Mouse (Mus musculus) lung, postnatal 14 days (tissue): Measurements from ENCODE around the gene Gm10638.

Experiments
- DNase-seq: peaks from one replicate; pipeline ENCODE4 v3.0.0; 2021

The Gm10638 gene

DNA sequence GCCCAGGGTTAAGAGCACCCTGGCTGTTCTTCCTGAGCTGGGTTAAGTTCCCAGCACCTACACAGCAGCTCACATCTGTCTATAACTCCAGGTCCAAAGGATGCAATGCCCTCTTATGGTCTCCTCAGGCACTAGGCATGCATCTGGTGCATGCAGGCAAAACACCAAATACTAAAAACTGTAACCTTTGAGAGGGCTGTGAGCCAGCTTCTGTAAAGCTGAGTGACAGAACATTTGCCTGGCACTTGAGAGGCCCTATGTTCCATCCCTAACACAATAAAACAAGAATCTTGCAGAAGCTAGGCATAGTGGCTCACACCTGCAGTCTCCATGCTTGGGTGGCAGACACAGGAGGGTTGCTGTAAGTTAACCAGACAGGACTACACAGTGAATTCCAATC, 3.9 kb upstream of the Gm10638 start:
- no peak for DNase-seq

DNA sequence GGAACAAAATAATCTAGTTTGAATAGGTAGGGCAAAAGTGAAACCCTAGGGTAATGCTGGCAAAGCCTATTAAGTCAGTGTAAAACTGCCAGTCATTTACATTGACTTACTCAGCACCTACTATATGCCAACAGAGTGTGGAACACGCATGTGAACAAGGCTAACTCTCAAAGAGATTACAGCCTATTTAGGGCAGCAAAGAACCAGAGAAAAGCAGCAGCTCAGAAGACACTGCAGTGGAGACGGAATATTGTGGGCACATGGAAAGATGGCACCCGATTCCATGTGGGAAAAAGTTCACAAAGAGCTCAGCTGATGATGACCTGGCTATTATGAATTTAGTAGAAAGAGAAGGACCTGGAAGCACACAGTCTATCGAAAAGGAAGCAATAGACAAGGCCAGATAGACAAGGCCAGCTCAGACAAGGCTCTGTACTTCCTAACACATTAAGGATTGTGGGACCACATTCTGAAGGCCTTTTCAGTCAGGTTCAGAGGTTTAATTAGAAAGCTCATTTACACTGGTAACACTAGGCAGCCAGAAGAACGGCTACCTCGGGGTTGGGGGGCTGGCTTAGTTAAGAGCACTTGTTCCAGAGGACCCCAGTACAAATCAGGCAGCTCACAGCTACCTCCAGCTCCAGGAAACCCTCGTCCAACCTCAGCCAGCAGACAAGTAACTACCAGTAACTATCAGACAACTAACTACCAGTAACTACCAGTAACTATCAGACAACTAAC, 2.7 kb upstream of the Gm10638 start:
- no peak for DNase-seq

DNA sequence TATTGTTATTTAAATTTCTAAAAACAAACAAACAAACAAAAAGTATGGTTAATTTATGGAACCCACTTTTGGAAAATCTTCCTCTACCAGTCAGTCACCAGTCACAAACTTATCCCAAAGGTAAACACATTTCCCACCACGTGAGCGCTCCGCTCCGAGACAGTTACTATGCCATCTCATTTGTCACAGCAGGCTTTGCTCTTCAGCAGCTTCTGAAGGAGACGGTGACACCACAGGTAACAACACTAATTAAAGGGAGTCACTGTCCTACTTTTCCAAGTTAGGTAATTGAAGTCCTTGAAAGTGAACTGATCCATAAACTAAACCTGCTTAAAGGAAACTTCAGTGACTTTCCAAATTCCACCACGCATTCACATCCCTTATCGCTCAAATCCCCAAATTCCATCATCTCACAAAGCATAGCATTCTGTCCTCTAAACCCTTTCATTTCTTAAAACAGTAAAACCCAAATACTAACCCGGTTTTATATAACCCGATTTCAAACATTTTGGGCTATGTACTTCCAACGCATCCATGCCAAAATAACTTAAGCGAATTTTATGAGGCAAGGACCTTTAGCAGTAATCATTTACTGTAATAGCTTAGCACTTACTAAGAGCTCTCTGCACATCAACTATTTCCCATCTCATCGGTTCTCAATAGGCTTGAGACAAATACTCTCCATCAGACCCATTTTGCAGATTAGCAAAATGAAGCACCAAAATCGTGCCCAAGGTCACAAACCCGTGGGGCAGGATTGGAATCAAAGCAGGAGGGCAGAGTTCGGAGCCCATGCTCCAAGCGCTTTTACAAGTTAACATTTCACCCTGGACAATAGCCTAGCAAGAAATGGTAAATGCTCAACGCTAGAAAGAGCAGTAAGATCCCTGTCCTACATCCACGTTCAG, 932 bp upstream of the Gm10638 start:
- DNase-seq = no peak

DNA sequence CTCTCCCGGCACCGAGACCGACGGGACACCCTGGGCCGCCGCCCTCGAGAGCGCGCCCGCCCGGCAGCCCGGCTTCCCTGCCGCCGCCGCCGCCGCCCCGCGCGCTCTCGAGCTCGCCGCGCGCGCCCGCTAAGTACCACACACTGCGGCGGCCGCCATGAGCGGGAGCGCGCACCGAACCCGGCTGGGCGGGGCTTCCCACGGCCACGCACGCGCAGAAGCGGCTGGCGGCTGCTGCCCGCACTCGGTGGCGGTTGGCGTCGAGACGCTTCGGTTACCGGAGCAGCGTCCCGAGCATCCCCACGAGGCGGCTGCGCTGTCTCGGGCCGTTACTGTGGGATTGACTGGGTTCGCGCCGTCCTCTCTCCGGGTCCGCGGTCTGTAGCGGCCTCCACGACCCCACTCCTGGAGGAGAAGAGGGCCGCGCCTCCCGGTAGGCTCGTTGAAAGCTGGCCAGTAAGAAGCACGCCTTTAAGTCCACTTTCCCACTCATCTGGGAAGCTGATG, 489 bp downstream of the Gm10638 start:
- peak; percentile 97 for DNase-seq

DNA sequence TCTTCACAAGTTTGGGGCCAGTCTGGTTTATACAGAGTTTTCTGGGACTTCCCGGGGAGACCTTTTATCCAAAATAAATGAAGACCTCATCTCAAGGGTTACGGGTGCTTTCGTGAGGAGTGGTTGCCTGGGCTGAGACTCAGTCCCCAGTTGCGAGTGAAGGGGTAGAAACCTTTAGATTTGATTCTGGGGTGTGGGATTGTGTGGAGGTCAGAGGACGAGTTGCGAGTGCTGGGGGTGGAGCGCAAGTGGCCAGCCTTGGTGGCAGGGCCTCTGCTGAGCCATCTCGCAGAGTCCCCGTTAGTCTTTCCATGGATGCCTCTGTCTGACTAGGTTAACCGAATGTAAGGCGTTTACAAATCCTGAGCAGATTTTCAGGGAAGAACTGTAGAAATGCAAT, 1.0 kb downstream of the Gm10638 start:
- no peak for DNase-seq

DNA sequence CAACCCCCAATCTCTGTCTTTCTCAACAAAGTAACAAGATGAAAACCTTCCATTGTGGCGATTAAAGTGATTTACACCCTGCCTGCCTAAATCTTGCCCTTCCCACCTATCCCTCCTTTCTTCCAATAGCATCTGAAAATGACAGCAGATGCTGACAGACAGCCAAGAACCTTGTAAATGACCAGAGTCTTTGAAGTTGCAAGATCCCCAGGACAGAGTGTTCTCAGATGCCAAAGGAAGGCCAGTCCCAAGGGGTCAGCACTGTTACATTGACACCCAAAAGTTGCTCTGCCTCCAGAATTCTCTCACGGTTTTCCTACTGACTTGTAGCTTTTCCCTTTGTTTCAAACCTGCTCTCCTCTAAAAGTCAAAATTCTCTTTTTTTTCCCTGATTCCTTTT, 4.3 kb downstream of the Gm10638 start:
- no peak for DNase-seq

DNA sequence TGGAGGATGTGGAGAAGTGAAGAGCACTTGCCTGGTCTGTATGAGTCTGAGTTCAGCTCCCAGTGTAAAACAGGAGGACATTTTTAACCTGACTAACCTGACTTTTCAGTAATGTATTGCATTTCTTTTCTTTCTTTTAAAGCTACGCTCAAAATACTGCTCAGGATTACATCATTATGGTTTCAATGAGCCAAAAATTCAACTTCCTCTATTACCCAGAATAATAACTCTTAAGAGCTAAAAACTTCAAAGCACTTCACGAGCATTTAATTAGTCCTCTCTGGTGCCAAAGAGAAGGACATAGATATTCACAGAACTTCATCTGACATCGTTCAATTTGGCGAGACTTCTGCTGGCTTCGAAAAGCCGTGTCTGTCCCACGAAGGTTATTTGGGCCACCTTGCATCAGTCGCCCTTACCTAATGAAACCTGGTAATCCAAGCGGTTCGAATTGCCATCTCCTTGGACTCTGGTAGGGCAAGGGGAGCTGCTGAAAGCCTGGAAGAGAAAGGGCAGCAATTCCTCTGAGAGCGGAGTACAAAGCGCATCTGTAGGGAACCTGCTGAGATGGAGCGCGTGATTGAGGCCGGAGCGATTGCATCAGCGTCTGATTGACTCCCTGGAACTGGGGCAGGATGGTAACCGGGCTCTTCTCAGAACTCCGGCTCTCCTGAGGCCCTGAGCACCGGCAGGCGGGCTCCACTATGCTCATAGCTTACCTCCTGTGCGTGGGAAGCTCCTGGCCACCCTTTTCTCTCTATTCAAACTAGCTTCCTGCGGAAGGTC, 11.6 kb downstream of the Gm10638 start:
- DNase-seq = peak; percentile 52

DNA sequence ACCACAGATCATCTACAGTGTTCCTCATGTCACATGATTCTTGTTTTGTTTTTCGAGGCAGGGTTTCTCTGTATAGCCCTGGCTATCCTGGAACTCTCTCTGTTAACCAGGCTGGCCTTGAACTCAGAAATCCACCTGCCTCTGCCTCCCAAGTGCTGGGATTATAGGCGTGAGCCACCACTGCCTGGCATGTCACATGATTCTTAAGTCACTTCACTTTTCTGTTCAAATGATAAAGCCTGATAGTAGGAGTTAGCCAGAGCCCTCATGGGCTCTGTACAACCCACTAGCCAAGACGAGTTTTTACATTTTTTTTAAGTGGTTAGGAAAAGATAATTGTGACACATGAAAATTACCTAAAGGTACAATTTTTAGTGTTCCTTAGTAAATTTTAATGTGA, 13.2 kb downstream of the Gm10638 start:
- DNase-seq = no peak

DNA sequence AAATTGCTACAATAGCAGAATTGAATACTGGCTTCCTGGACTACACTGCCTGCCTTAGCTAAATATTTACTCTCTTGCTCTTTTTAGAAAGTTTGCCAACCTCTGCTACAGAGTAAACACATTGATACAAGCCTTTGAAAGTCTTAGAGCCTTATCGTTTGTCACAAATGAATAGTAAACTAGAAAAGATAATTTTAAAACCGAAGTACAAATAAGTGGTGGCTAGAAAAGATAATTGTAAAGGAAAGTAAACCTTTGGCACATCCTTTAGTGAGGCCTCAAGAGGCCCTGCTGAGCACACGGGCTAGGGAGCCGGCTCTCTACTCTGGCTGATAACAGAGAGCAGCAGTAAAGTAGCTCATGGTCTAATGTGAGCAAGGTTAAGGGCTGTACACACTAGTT, 13.6 kb downstream of the Gm10638 start:
- DNase-seq = no peak

DNA sequence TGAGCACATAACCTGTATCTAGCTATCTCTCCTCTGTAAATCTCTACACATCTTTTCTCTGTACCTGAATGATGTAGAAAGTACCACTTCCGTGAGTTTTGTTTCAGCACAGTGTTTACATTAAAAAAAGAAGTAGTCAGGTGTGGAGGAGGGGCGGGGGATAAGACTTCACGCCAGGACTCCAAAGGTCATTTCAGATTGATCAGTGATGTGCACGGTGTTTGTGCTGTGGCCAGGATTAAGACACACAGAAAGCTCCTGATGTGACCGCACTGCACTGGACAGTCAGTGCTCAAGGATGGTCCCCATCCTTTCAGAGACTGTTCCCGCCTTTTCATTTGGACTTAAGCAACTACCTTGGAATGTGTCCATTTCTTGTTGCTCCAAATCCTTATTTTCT, 15.2 kb downstream of the Gm10638 start:
- DNase-seq = no peak

DNA sequence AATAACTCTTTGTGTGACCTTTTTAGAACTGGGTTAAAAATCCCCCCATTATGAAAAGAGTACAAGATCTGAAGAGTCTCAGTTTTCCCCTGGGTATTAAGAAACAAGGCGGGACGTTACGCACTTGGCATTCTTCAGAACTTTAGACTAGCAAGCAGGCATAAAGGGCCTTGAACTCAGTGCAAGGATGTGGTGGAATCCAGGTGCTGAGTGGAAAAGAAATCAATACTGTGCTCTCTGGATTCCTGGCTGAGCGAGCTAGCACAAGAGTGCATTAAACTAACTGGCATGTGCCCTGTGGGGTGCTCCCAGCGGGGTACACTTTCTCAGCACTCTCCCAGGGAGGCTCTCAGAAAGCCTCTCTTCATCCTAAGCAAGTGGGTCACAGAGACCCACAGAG, 17.3 kb downstream of the Gm10638 start:
- no peak for DNase-seq

DNA sequence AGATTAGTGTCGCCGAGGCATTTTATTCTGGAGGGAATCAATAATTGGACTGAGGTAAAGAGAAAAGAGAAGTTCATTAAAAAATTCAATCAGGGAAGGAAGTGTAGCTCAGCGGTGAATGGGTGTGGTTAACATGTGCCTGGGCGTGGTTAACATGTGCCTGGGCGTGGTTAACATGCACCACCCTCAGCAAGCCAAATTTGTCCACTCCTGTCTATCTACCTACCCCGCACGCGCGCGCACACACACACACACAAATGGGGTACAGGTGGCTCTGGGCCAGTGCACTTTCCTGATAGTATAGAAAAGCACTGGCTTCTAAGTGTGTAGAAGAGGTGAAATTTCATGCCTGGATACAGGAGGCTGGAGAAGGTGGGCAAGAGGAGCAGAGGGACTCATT, 19.7 kb downstream of the Gm10638 start:
- DNase-seq = no peak

DNA sequence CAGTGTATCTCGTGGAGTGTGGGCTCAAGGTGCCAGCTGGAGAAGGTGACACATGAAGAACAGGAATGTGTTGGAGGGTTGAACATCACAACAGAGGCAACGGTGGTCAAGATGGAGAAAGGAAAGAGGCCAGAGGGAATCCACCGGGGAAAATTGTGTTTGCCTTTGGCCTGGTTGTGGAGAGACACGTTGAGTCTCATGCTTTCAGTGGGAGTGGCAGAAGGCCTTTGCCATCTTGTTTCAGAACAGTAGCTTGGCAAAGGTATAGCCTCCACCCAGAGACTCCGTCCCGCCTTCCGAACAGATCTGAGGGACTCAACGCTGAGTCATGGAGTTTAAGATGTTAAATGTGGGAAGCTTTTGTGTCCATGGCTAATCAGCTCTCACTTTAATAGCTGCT, 20.2 kb downstream of the Gm10638 start:
- no peak for DNase-seq

DNA sequence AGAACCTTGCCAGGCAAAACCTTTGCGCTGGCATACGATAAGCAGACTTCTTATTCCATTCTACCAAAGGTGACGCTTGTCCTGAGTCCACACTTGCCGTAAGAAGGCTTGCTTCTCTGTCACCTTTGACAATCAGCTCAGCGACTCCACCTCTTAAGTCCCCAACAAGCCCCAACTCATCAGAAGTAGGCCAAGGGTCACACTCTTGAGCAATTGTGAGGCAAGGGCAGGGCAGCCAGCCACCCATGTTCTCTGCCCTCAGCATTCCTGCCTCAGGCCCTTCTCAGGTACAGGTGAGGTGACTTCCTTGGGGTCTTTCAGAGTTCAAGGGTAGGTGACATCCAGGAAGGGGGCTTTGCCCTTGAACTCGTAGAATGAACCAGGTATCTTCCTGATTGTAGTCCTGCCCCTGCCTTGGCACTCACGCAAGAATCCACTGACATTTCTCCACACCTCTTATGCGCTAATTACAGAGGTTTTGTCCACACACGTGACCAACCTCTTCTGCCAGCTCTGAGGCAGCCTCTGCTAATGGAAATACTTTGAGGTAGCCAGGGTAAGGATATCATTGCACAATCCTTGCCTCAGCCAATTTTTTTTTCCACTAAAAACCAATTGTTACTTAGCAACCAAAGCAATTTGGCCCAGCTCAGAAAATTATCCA, 21.2 kb downstream of the Gm10638 start:
- peak; percentile 65 for DNase-seq

DNA sequence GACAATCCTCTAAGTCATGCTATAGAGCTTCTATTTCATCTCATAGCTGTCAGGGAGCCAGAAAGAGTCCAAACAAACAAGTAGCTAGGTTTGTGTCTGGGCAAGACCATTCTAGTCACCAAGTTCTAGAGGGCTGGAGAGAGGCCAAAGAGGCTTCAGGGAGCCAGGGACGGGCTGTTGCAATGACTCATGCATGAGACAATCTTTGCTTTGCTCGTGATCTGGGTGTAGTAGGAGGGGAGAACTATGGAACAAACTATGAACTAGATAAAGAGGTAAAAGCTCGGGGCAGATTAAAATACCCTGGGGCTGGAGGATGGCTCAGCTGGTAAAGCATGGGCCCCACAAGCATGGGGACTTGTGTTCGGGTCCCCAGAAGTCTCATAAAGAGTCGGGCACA, 23.0 kb downstream of the Gm10638 start:
- DNase-seq = peak; percentile 75

DNA sequence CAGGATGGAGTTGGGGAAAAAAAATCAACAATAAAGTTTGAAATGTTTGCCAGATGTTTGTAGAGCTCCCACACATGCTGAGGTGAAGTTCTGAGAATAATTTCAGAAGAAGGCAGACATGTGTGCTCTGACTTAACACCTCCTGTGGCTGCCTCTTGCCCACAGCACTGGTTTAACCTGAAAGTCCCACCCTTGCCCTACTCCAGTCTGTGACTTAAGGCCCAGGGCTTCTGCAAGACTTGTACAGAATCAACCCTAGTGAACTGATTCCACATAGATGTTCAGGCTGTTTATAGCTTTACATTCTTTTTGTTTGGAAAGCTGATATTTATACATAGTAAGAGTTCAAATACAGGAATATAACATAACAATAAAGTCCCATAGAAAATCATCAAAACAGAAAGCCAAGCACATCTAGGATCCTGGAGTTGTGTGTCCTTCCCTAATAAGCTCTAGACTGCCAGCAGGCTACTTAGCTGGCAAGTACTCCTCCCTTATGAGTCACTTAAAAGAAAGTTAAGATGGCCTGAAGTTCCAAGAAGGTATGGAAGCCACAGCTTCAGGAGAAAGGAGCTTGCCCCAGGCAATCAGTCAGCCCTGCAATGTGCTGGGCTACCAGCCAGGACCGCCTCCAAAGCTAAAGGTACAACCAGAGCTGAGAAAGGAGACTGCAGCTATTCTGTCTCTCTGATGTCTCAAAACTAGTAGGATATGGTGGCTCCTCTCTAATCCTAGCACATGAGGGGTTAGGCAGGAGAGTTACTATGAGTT, 24.6 kb downstream of the Gm10638 start:
- no peak for DNase-seq

DNA sequence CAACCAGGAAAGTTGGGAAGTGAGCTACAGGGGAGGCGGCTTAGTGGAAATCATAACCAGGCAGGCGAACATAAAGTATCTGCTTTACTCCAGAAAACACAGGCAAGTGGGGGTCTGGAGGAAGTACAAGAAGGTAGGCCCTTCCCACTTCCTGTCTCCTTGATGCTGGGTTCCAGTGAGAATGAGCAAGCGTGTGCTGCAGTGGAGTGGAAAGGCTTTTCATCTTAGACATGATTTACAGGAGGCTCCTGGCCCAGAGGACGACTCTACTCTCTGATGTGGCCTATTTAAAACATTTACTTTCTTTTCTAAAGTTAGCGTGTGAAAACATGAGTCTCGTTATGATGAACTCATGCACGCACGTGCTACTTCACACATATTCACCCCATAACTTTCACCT, 33.7 kb downstream of the Gm10638 start:
- no peak for DNase-seq

DNA sequence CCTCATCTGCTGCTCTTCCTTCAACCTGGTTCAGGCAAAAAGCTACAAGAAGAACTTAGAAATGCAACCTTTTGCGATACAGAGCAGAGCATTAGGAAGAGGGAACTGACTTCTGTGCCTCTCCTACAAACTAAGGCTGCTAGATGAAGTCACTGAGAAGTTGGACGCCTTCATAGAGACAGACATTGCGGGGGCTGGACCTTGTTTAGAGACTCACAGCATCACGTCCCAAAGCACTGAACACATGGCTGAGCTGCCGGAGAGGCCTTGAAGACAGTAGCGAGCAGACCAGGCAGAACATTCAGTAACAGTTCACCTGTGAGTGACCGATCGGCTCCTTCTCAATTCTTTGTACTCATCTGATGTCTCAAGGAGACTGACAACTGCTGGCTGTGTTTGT, 35.6 kb downstream of the Gm10638 start:
- no peak for DNase-seq

DNA sequence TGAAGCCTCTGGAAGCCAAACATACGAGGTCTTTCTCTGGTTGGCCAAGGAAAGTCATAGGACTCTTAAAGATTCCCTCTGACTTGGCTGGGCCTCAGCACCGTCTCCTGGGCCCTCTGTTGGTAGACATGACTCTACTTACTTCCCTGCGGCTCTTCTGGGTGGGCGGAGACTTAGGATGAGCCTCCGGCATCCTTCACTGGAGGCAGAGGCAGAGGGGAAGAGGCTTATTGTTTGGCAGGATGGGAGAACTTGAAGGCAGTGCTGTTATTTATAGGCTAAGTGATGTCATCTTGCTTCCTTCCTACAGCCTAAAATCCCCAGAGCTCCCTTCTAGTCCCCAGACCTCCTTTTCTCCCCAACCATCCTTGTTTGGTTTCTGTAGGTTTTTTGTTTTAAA, 41.0 kb downstream of the Gm10638 start:
- DNase-seq = peak; percentile 24

DNA sequence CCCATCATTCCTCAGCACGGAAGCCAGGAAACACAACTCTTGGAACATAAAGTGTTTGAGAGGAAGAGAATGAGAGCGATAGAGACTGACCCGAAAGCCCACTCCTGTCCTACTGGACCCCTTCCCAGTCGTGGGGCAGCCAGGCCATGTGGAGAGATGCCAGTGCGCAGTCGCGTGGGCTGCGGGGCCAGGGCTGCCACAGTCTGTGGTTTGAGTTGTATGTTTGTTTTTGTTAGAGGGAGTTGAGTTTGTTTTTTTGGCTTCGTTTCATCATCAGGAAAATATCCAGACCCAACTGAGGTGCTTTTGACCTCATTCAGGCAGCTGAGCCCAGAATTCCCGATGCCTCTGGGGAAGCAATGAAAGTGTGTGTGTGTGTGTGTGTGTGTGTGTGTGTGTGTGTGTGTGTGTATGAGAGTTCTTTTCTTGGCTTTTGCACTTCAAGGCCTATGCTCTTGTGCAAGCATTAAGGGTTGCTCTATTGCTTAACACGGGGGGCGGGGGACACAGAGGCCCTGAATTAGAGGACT, 42.5 kb downstream of the Gm10638 start:
- DNase-seq = peak; percentile 46

DNA sequence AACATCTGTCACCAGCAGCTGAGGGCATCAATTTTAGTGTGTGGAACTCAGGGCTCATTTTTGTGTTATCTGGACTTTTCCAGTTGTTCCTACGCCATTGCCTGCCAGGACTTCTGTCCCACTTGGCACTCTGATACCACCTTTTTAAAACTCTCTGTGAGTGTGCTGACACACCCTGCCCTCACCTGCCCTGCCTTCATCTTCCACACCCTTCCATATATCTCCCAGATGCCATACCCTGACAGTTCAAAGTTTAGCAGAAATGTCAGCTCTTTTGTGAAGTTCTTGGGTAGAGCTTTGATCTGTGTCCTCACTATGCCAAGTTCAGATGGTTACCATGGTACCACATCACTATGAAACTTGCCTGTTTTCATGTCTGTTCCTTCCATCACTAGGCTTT, 44.1 kb downstream of the Gm10638 start:
- no peak for DNase-seq

DNA sequence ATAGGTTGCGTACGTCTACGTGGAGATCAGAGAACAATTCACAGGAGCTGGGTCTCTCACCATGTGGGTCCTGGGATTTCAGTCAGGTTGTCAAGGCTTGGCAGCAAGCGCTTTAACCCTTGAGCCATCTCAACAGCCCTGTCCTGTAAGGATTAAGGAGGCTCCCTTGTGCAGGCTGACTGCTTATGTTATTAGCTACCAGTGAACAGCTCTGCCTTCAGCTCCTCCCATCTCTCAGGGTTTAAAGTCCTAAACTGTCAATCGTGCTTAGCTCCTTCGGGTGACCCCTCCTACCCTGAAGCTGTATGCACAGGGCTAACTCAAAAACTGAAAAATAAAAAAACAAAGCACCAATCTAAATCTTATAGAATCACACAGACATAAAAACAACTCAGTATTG, 46.0 kb downstream of the Gm10638 start:
- DNase-seq = no peak
